ENCODE assay signal across 19 mouse cellular contexts in the genomic region with DNA sequence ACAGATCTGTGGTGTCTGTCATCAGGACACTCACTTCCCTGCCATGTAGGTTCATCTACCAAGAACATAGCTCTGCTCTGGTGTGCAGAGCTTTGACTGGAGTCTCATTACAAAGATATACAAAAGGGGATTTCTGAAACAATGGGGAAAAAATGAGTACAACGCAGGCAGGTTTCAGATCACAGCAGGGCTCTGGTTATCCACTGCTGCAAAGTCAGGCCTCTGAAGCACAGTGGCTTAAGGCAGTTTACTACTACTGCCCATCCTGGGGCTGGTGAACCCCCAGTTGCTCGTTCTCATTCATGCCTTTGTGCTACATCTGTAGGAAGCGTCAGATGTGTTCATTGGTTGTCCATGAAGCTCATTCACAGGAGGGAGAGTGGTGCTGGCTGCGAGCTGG. TPM values are rescaled to one million over a fixed set of nuclear protein-coding genes. Genes with fewer than 3 reads are reported as not detected.
DNase-seq lines count a peak whose midpoint lies in the region; ATAC-seq and TF ChIP-seq lines count a peak whose summit lies in the region.
"Had no signal": no experiment of that assay in that cellular context is flagged by ENCODE, and none has a peak within 500 bp of the region (broad histone marks: within the 10 kb centered on the region; RNA-seq: fewer than 3 reads in every experiment).

No protein-coding gene starts in this region.

- no peaks in the 10 kb centered on the region for H3K27me3 ChIP-seq in heart, adult 2 months (ENCODE audit: control insufficient read depth, insufficient read depth, low read length)
- no peaks in the 10 kb centered on the region for H3K27me3 ChIP-seq in heart, embryonic 10.5 days (ENCODE audit: insufficient read depth, poor library complexity, severe bottlenecking)
- no peaks in the 10 kb centered on the region for H3K27me3 ChIP-seq in CH12.LX (replicated peaks)
- H3K27me3 ChIP-seq: heart, embryonic 12.5 days; Patski had no signal

- dilution Hi-C loops in CH12.LX (cut with MboI; ENCODE audit: extremely low pct_ligation_motif_present, extremely low pct_unique_long_range_greater_than_20kb, low sequenced_read_pairs): no loop called here

- H3K9me3 ChIP-seq in heart, embryonic 10.5 days: no peaks in the 10 kb centered on the region
- no peaks in the 10 kb centered on the region for H3K9me3 ChIP-seq in CH12.LX (replicated peaks; ENCODE audit: low read length)
- H3K9me3 ChIP-seq: embryonic facial prominence, embryonic 10.5 days; heart, embryonic 12.5 days; hindbrain, embryonic 10.5 days had no signal

- DNase-seq in heart, adult 2 months: no peak
- no peak for DNase-seq in heart, embryonic 10.5 days (ENCODE audit: low spot score)
- DNase-seq in CD4-positive, CD25-positive, alpha-beta regulatory T cell, adult 2 months (ENCODE audit: low read depth, low spot score): peak; percentile 22
- DNase-seq in CH12.LX (ENCODE audit: extremely low read depth): peak; percentile 58
- DNase-seq in gastrocnemius, postnatal 10 days: no peak
- DNase-seq: adrenal gland, adult 8-10 months; adrenal gland, postnatal 36 days; cerebellum, adult 2 months; cerebellum, postnatal 10 days; gastrocnemius, postnatal 25 days; kidney, adult 2 months had no signal

- peaks cover 3% of the 10 kb centered on the region for H3K79me2 ChIP-seq in heart, adult 2 months (replicated peaks; ENCODE audit: control insufficient read depth, insufficient read depth, low read length)
- H3K79me2 ChIP-seq in CH12.LX (replicated peaks; ENCODE audit: control insufficient read depth, extremely low read depth, insufficient read depth, poor library complexity, severe bottlenecking): no peaks in the 10 kb centered on the region; the same call in 1 of the 2 replicates

- H3K4me3 ChIP-seq in heart, adult 2 months: no peak overlapping the region
- H3K4me3 ChIP-seq in heart, embryonic 10.5 days: no peak overlapping the region
- no peak overlapping the region for H3K4me3 ChIP-seq in CH12.LX (replicated peaks in 1 of 3; ENCODE audit: low read depth in 2 of 3, low read length in 2 of 3, poor library complexity in 1 of 3)
- H3K4me3 ChIP-seq: embryonic facial prominence, embryonic 10.5 days; heart, embryonic 12.5 days; hindbrain, embryonic 10.5 days had no signal

- TF ChIP-seq CTCF in heart, adult 2 months (IDR thresholded peaks at IDR 0.05): no peak
- no peak for TF ChIP-seq CTCF in CH12.LX (conservative IDR thresholded peaks at IDR 0.05 in 1 of 2, IDR thresholded peaks at IDR 0.05 in 1 of 2; ENCODE audit: low read depth in 2 of 2, low read length in 2 of 2)

- H3K27ac ChIP-seq in heart, adult 2 months: peak overlapping the region; percentile 72
- no peak overlapping the region for H3K27ac ChIP-seq in heart, embryonic 10.5 days
- peak overlapping the region; percentile 19; the same call in 1 of the 2 replicates for H3K27ac ChIP-seq in CH12.LX (ENCODE audit: insufficient read depth, low read depth)
- H3K27ac ChIP-seq: embryonic facial prominence, embryonic 10.5 days; hindbrain, embryonic 10.5 days; hindbrain, embryonic 14.5 days had no signal

- 0 out of 2 replicates have a peak, but pooled peaks have one; percentile 13 for ATAC-seq in neutrophil, adult 5-6 weeks (ENCODE audit: extremely low read depth, insufficient number of reproducible peaks, low FRiP score, poor library complexity, severe bottlenecking)
- ATAC-seq: forebrain, embryonic 14.5 days; intestine, embryonic 16.5 days; Patski had no signal

- no peak overlapping the region for H3K9ac ChIP-seq in heart, adult 2 months (ENCODE audit: low read depth, low read length)
- no peak overlapping the region for H3K9ac ChIP-seq in CH12.LX (ENCODE audit: insufficient read depth, low read depth)
- H3K9ac ChIP-seq: heart, embryonic 12.5 days; hindbrain, embryonic 14.5 days had no signal

- 80% methylated on average over 4 of the region's 4 CpGs for WGBS in heart, adult 2 months
- 92% methylated on average over 4 of the region's 4 CpGs for WGBS in heart, embryonic 10.5 days

- no peak for TF ChIP-seq EP300 in heart, adult 2 months (IDR thresholded peaks at IDR 0.05; ENCODE audit: insufficient read depth, low read depth, low read length)
- TF ChIP-seq EP300 in CH12.LX (IDR thresholded peaks at IDR 0.05; ENCODE audit: low read length): no peak

- intact Hi-C loops in heart, adult 2 months (cut with DNase I): no loop called here

- H3K4me2 ChIP-seq in CH12.LX (ENCODE audit: insufficient read depth, low read depth, poor library complexity, severe bottlenecking): no peak overlapping the region
- H3K4me2 ChIP-seq: heart, embryonic 12.5 days; hindbrain, embryonic 14.5 days had no signal

- peaks cover 35% of the 10 kb centered on the region for H3K4me1 ChIP-seq in heart, adult 2 months (ENCODE audit: control insufficient read depth, insufficient read depth, low read length)
- H3K4me1 ChIP-seq in heart, embryonic 10.5 days: peaks cover 39% of the 10 kb centered on the region
- H3K4me1 ChIP-seq in CH12.LX (ENCODE audit: control insufficient read depth in 1 of 2, insufficient read depth in 2 of 2): peaks cover 13 to 58% of the 10 kb centered on the region in 2 experiments

- TF ChIP-seq RAD21 in CH12.LX (IDR thresholded peaks at IDR 0.05; ENCODE audit: low read depth, low read length): no peak

- in situ Hi-C loops in CH12.LX (cut with MboI; ENCODE audit: low pct_ligation_motif_present, low pct_unique_long_range_greater_than_20kb, low sequenced_read_pairs): no loop called here

- TF ChIP-seq POLR2A in heart, adult 2 months (IDR thresholded peaks at IDR 0.05; ENCODE audit: insufficient read depth, low read depth, low read length): no peak
- TF ChIP-seq POLR2A in CH12.LX (IDR thresholded peaks at IDR 0.05; ENCODE audit: low read depth, low read length): no peak

- H3K36me3 ChIP-seq in heart, adult 2 months (ENCODE audit: control insufficient read depth, insufficient read depth, low read length): peaks cover 61% of the 10 kb centered on the region
- H3K36me3 ChIP-seq in heart, embryonic 10.5 days: peaks cover 3% of the 10 kb centered on the region; the same call in 1 of the 2 replicates
- H3K36me3 ChIP-seq in CH12.LX (replicated peaks in 1 of 2; ENCODE audit: control insufficient read depth in 1 of 2, insufficient read depth in 1 of 2, low read length in 1 of 2): peaks cover 3 to 36% of the 10 kb centered on the region in 2 experiments

TF ChIP-seq in CH12.LX, 34 proteins besides CTCF, POLR2A, EP300 and RAD21:
- TF ChIP-seq ZKSCAN1 (IDR thresholded peaks at IDR 0.05; ENCODE audit: borderline replicate concordance, low read depth, low read length): no peak
- TF ChIP-seq ETS1 (conservative IDR thresholded peaks at IDR 0.05; ENCODE audit: low read depth, low read length): peak; percentile 51; the same call in 1 of the 2 replicates

RNA-seq across cellular contexts. Expression of a gene that starts 57.0 kb away (rescaled TPM):
- total RNA-seq in heart, adult 2 months (2021): 10 to 100 TPM; 28.1 to 30.0 TPM
- polyA plus RNA-seq in heart, adult 2 months (2012; rRNA removed): 13.0 and 17.0 TPM in 2 replicates
- 9.2 and 12.1 TPM in 2 replicates for polyA plus RNA-seq in heart, embryonic 10.5 days (2016; fragmentation: Nextera tagmentation; extraction: Ambion mirVana)
- total RNA-seq in CH12.LX (2012; rRNA removed) (10.1 and 11.5 TPM in 2 replicates), CH12.LX (2014; rRNA removed) (8.3 and 9.7 TPM in 2 replicates)
- 31.0 and 39.9 TPM in 2 replicates for polyA plus RNA-seq in CH12.LX (2012; ENCODE audit: insufficient read length, low read depth)
- total RNA-seq in neutrophil, adult 5-6 weeks (2017): 36.6 and 43.4 TPM in 2 replicates
- total RNA-seq in gastrocnemius, postnatal 10 days (2021): 10 to 100 TPM; 44.4 to 58.3 TPM

Comparison
In these comparisons a context has a peak if more than half of its experiments do, and no peak if none do; other contexts are left out.
1. DNase-seq: peak in CD4-positive, CD25-positive, alpha-beta regulatory T cell, adult 2 months (single experiment) and CH12.LX (single experiment); none in heart, adult 2 months (0 of 2), heart, embryonic 10.5 days (single experiment) and gastrocnemius, postnatal 10 days (single experiment).